Mouse (Mus musculus): Measurements from ENCODE around the gene Ankrd33b. TPM values are rescaled to one million over a fixed set of nuclear protein-coding genes. Genes with fewer than 3 reads are reported as not detected.

Ankrd33b gene
- total and polyA plus RNA-seq, 3 experiments = 50.0 to 69.6 (median 60.3) TPM

- dilution Hi-C loops (cut with MboI; ENCODE audit: extremely low pct_ligation_motif_present, extremely low pct_unique_long_range_greater_than_20kb, low sequenced_read_pairs) (no loop called here), in situ Hi-C loops (cut with MboI; ENCODE audit: low pct_ligation_motif_present, low pct_unique_long_range_greater_than_20kb, low sequenced_read_pairs) (loop anchor here (25.0 kb wide), 1 partner anchor 460 kb away; no protein-coding TSS in a partner anchor)
- TF ChIP-seq POLR2AphosphoS2 (IDR thresholded peaks at IDR 0.05; ENCODE audit: low read depth, low read length) (no peak), ELF1 (IDR thresholded peaks at IDR 0.05; ENCODE audit: low read depth, low read length) (no peak)
- peaks cover 9 to 66% of the 10 kb centered on the region in 2 experiments for H3K36me3 ChIP-seq (replicated peaks in 1 of 2; ENCODE audit: control insufficient read depth in 1 of 2, insufficient read depth in 1 of 2, low read length in 1 of 2)
- H3K79me2 ChIP-seq (replicated peaks; ENCODE audit: control insufficient read depth, extremely low read depth, insufficient read depth, poor library complexity, severe bottlenecking) = no peaks in the 10 kb centered on the region
- no peak for DNase-seq (ENCODE audit: extremely low read depth)
- H3K27ac ChIP-seq (ENCODE audit: insufficient read depth, low read depth) = no peak overlapping the region
- no peaks in the 10 kb centered on the region for H3K9me3 ChIP-seq (replicated peaks; ENCODE audit: low read length)
- no peaks in the 10 kb centered on the region for H3K27me3 ChIP-seq (replicated peaks)
- H3K9ac ChIP-seq (ENCODE audit: insufficient read depth, low read depth) = no peak overlapping the region
- no peak overlapping the region for H3K4me2 ChIP-seq (ENCODE audit: insufficient read depth, low read depth, poor library complexity, severe bottlenecking)
- H3K4me3 ChIP-seq (replicated peaks in 1 of 3; ENCODE audit: low read depth in 2 of 3, low read length in 2 of 3, poor library complexity in 1 of 3) = no peak overlapping the region
- peaks cover 0 to 16% of the 10 kb centered on the region in 2 experiments; a peak in 2 of 4 replicates for H3K4me1 ChIP-seq (ENCODE audit: control insufficient read depth in 1 of 2, insufficient read depth in 2 of 2)
Observed at GRCm38 (mm10) chr15:31272695-31273094, 94.8 kb downstream of the Ankrd33b start.

GRCm38 (mm10) chr15:31269558-31269957 is 98.0 kb downstream of the Ankrd33b start:
- H3K79me2 ChIP-seq (replicated peaks; ENCODE audit: control insufficient read depth, extremely low read depth, insufficient read depth, poor library complexity, severe bottlenecking) = no peaks in the 10 kb centered on the region
- TF ChIP-seq NELFE (IDR thresholded peaks at IDR 0.05; ENCODE audit: low read depth, low read length) (no peak), TCF12 (IDR thresholded peaks at IDR 0.05; ENCODE audit: low read depth, low read length) (no peak), HCFC1 (IDR thresholded peaks at IDR 0.05; ENCODE audit: low read depth, low read length) (no peak), TBP (conservative IDR thresholded peaks at IDR 0.05; ENCODE audit: low read depth, low read length) (no peak), CHD1 (IDR thresholded peaks at IDR 0.05; ENCODE audit: low read depth, low read length) (no peak), USF2 (conservative IDR thresholded peaks at IDR 0.05; ENCODE audit: low read depth, low read length) (no peak), MAFK (IDR thresholded peaks at IDR 0.05; ENCODE audit: insufficient replicate concordance, low read length) (no peak), RAD21 (IDR thresholded peaks at IDR 0.05; ENCODE audit: low read depth, low read length) (no peak), CTCF (conservative IDR thresholded peaks at IDR 0.05 in 1 of 2, IDR thresholded peaks at IDR 0.05 in 1 of 2; ENCODE audit: low read depth in 2 of 2, low read length in 2 of 2) (no peak), MAX (IDR thresholded peaks at IDR 0.05; ENCODE audit: low read length) (no peak), JUN (IDR thresholded peaks at IDR 0.05; ENCODE audit: insufficient read depth, low read depth, low read length) (no peak), NRF1 (IDR thresholded peaks at IDR 0.05; ENCODE audit: low read depth, low read length) (no peak), ZMIZ1 (IDR thresholded peaks at IDR 0.05; ENCODE audit: low read depth, low read length) (no peak)
- peaks cover 6 to 44% of the 10 kb centered on the region in 2 experiments for H3K4me1 ChIP-seq (ENCODE audit: control insufficient read depth in 1 of 2, insufficient read depth in 2 of 2)
- H3K4me3 ChIP-seq (replicated peaks in 1 of 3; ENCODE audit: low read depth in 2 of 3, low read length in 2 of 3, poor library complexity in 1 of 3) = no peak overlapping the region
- H3K4me2 ChIP-seq (ENCODE audit: insufficient read depth, low read depth, poor library complexity, severe bottlenecking) = no peak overlapping the region
- in situ Hi-C loops (cut with MboI; ENCODE audit: low pct_ligation_motif_present, low pct_unique_long_range_greater_than_20kb, low sequenced_read_pairs) = loop anchor here (10.0 to 25.0 kb wide), 2 partner anchors 115 to 457 kb away; no protein-coding TSS in a partner anchor
- no peaks in the 10 kb centered on the region for H3K9me3 ChIP-seq (replicated peaks; ENCODE audit: low read length)
- no peaks in the 10 kb centered on the region for H3K27me3 ChIP-seq (replicated peaks)
- dilution Hi-C loops (cut with MboI; ENCODE audit: extremely low pct_ligation_motif_present, extremely low pct_unique_long_range_greater_than_20kb, low sequenced_read_pairs) = no loop called here
- H3K36me3 ChIP-seq (replicated peaks in 1 of 2; ENCODE audit: control insufficient read depth in 1 of 2, insufficient read depth in 1 of 2, low read length in 1 of 2) = peaks cover 5 to 64% of the 10 kb centered on the region in 2 experiments
- H3K9ac ChIP-seq (ENCODE audit: insufficient read depth, low read depth) = no peak overlapping the region
- DNase-seq (ENCODE audit: extremely low read depth) = no peak
- no peak overlapping the region for H3K27ac ChIP-seq (ENCODE audit: insufficient read depth, low read depth)
